Mouse (Mus musculus): ENCODE data around the gene Alk.

GRCm38 (mm10) chr17:72274205-72274604, 330.2 kb downstream of the Alk start:
- no peak for TF ChIP-seq CTCF (IDR thresholded peaks at IDR 0.05)
- TF ChIP-seq POLR2A (IDR thresholded peaks at IDR 0.05; ENCODE audit: insufficient read depth, low read depth, low read length), result no peak
